Mouse (Mus musculus) T-helper 17 cell (primary cell): ENCODE measurements at regions not wholly inside any gene's neighbourhood (a gene's known extent, or its start where the extent isn't known, plus 50 kb on each side); places are given as distances from the start of the nearest gene placed in this dataset.

Experiments used
- in situ Hi-C, 2 experiments: fragments of 300-600 bp; cut with MboI, MseI; formaldehyde crosslinking; loops; 1 replicate in 1 of 2; 2 replicates in 1 of 2; pipeline ENCODE4 v1.15.1; 2025; ENCODE audit warnings: high pct_unique_total_duplicates in 2 of 2

DNA sequence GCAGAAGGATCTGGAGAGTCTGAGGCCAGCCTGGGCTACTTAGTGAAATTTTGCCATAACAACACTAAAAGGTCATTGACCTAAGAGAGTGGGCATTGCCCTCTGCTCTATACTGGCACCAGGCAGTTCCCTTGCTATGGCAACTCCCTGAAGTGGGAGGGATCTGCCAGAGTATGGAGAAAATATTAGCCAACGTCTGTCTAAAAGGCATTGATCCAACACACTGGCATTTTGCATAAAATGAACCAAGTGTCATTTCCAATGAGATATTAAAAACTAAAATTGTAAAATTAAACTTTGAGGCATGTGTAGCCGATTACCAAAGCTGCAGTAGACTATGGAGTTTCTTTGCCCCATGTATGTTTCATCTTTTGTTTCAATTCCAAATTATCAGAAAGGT, 57.6 kb upstream of the Mpp6 start:
- in situ Hi-C loops, result no loop called here

DNA sequence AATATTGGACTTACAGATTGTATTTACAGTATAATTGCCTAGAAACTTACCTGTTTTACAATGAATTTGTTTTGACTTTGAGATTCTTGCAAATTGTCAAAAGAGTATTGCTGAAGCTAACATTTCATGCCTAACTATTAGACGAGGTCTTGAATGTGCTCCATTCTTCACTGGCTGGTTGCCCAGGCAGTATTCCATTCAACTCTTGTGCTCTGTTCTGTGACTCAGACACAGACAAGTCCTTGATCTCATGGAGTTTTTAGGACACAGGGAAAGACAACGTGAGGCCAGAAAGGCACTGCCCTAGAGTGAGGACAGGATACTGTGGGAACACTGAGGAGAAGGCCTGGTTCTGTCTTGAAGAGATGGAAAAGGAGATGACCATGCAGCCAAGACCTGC, 57.0 kb upstream of the Mpp6 start:
- in situ Hi-C loops, result no loop called here

DNA sequence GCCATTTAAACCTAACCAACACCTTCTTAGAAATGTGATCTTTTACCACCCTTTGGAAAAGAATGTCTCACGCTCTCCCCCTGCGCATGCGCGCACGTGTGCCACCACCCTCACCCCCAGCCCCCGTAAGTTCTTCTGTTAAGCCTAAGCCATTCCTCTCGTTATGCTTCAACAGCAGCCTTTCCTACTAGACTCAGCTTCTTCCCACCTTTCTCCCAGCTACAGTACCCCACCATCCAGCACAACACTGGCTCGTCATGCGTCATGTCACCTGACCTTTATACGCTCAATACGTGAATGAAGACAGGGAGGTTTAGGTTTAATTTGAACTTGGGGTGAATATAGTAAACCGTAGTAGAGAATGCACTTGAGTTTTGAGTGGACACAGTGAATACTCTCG, 55.8 kb upstream of the Mpp6 start:
- in situ Hi-C loops, result no loop called here

DNA sequence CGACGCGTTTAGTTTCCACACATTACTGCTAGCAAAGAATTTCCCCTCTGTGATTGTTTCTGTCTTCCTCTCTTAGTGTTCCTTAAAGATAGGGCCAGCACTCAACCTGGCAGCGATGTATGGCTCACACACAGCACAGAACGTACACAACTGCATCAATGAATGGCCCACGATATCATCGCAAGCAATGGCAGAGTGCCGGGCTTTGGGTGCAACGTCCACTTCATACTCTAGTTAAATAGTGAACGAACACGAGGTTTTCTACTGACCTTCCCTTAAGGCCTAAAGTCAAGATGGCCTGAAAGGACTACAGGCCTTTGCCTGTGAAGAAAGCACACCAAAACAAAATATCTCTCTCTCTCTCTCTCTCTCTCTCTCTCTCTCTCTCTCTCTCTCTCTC, 51.4 kb upstream of the Mpp6 start:
- in situ Hi-C loops, result no loop called here

DNA sequence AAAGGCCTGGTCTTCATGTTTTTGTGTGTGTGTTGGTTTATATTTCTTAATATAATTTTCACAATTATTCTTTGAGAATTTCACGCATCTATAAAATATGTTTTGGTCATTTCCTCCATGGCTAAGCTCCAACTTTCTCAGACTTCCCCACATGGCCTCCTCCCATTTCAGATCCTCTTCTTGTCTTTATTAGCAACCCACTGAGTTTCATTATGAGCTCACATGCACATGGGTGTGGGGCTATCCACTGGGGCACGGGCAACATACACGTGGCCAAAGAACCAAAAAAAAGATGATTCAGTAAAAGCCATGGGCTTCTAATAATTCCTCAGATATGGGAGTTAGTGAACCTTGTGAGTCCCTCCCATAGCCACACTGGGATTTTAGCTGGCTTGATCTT, 50.1 kb upstream of the Mpp6 start:
- in situ Hi-C loops, result no loop called here
